In genomic region chr10:45285651-45286050, GRCm38 (mm10) we compare ENCODE assay signal across 30 mouse cellular contexts. TPM values are rescaled to one million over a fixed set of nuclear protein-coding genes. Genes with fewer than 3 reads are reported as not detected.
DNase-seq lines count a peak whose midpoint lies in the region; ATAC-seq lines count a peak whose summit lies in the region.
"Had no signal": no experiment of that assay in that cellular context is flagged by ENCODE, and none has a peak within 500 bp of the region (broad histone marks: within the 10 kb centered on the region; RNA-seq: fewer than 3 reads in every experiment).

No protein-coding gene starts in this region.

- H3K4me1 ChIP-seq in heart, embryonic 13.5 days: peaks cover 18% of the 10 kb centered on the region
- H3K4me1 ChIP-seq in forebrain, embryonic 14.5 days (ENCODE audit: control insufficient read depth, insufficient read depth, low read length): no peaks in the 10 kb centered on the region; the same call in 1 of the 2 replicates

- H3K4me3 ChIP-seq in heart, embryonic 13.5 days: peak overlapping the region; percentile 2; the same call in 1 of the 2 replicates
- no peak overlapping the region for H3K4me3 ChIP-seq in forebrain, embryonic 14.5 days (ENCODE audit: low read depth, low read length)
- H3K4me3 ChIP-seq: embryonic facial prominence, embryonic 10.5 days; embryonic facial prominence, embryonic 15.5 days; kidney, embryonic 15.5 days; limb, embryonic 13.5 days; megakaryocyte, embryonic 14.5 days; midbrain, embryonic 12.5 days; neural tube, embryonic 13.5 days had no signal

- H3K36me3 ChIP-seq in heart, embryonic 13.5 days: peaks cover 9% of the 10 kb centered on the region; the same call in 1 of the 2 replicates
- H3K36me3 ChIP-seq in forebrain, embryonic 14.5 days (ENCODE audit: control insufficient read depth, insufficient read depth, low read length): no peaks in the 10 kb centered on the region
- H3K36me3 ChIP-seq: embryonic facial prominence, embryonic 10.5 days; embryonic facial prominence, embryonic 15.5 days; kidney, embryonic 15.5 days; limb, embryonic 13.5 days; midbrain, embryonic 12.5 days; neural tube, embryonic 13.5 days had no signal

- peak overlapping the region; percentile 85 for H3K27ac ChIP-seq in heart, embryonic 13.5 days (replicated peaks)
- H3K27ac ChIP-seq in forebrain, embryonic 14.5 days (ENCODE audit: low read depth, low read length): no peak overlapping the region
- H3K27ac ChIP-seq: embryonic facial prominence, embryonic 10.5 days; embryonic facial prominence, embryonic 15.5 days; kidney, embryonic 15.5 days; limb, embryonic 13.5 days; midbrain, embryonic 12.5 days; neural tube, embryonic 13.5 days; stomach, postnatal 0 days had no signal

- ATAC-seq in heart, embryonic 13.5 days (ENCODE audit: extremely low read depth, insufficient number of reproducible peaks, low FRiP score, low TSS enrichment): no peak; the same call in 1 of the 2 replicates
- no peak for ATAC-seq in forebrain, embryonic 14.5 days
- ATAC-seq: activated CD4-positive, CD25-positive, alpha-beta regulatory T cell, adult 4 months; forebrain, embryonic 16.5 days; hindbrain, embryonic 16.5 days; lung, postnatal 0 days had no signal

- peak overlapping the region; percentile 41 for H3K4me2 ChIP-seq in heart, embryonic 13.5 days
- H3K4me2 ChIP-seq in forebrain, embryonic 14.5 days (ENCODE audit: low read length): no peak overlapping the region
- H3K4me2 ChIP-seq: embryonic facial prominence, embryonic 15.5 days; kidney, embryonic 15.5 days; limb, embryonic 13.5 days; liver, embryonic 11.5 days; midbrain, embryonic 12.5 days; neural tube, embryonic 13.5 days had no signal

- 0 out of 2 replicates have a peak overlapping the region, but pooled peaks have one; percentile 48 for H3K9ac ChIP-seq in heart, embryonic 13.5 days
- H3K9ac ChIP-seq in forebrain, embryonic 14.5 days (ENCODE audit: low read length): no peak overlapping the region
- H3K9ac ChIP-seq: embryonic facial prominence, embryonic 15.5 days; kidney, embryonic 15.5 days; limb, embryonic 13.5 days; midbrain, embryonic 12.5 days; neural tube, embryonic 13.5 days had no signal

- intact Hi-C loops in gastrocnemius, postnatal 14 days (cut with DNase I; ENCODE audit: low total_unique reads): no loop called here
- intact Hi-C loops in heart, postnatal 10 days (cut with DNase I): loop anchor here (5.0 kb wide), 1 partner anchor 53 kb away; no protein-coding TSS in a partner anchor

- peak; percentile 28 for DNase-seq in gastrocnemius, adult 18-20 months (ENCODE audit: low spot score)
- DNase-seq in gastrocnemius, postnatal 14 days: no peak
- DNase-seq in heart, adult 8-10 months (ENCODE audit: low spot score): peak; percentile 36
- peak; percentile 41 to 58 for DNase-seq in heart, postnatal 10 days
- DNase-seq in forebrain, embryonic 14.5 days (ENCODE audit: low spot score): no peak
- no peak for DNase-seq in urinary bladder, postnatal 25 days (ENCODE audit: low spot score)
- DNase-seq in thymus, postnatal 10 days (ENCODE audit: low spot score in 2 of 2): no peak
- DNase-seq: adrenal gland, adult 2 months; cerebellum, adult 8-10 months; cerebellum, postnatal 25 days; kidney, adult 18-20 months; kidney, postnatal 25 days; lung, postnatal 4 days; right cerebral cortex, postnatal 4 days; thymus, adult 18-20 months had no signal

- WGBS in heart, embryonic 13.5 days: 32% methylated on average over 5 of the region's 5 CpGs
- WGBS in forebrain, embryonic 14.5 days: 81% methylated on average over 5 of the region's 5 CpGs

- peaks cover 16% of the 10 kb centered on the region for H3K27me3 ChIP-seq in heart, embryonic 13.5 days (replicated peaks)
- peaks cover 20% of the 10 kb centered on the region for H3K27me3 ChIP-seq in forebrain, embryonic 14.5 days (replicated peaks; ENCODE audit: control insufficient read depth, insufficient read depth, low read length)
- H3K27me3 ChIP-seq: CH12.LX had no signal

- H3K9me3 ChIP-seq in heart, embryonic 13.5 days: no peaks in the 10 kb centered on the region
- H3K9me3 ChIP-seq in forebrain, embryonic 14.5 days (replicated peaks; ENCODE audit: control insufficient read depth, low read length): no peaks in the 10 kb centered on the region
- H3K9me3 ChIP-seq: embryonic facial prominence, embryonic 10.5 days; embryonic facial prominence, embryonic 15.5 days; kidney, embryonic 15.5 days; limb, embryonic 13.5 days; megakaryocyte, embryonic 14.5 days; midbrain, embryonic 12.5 days; neural tube, embryonic 13.5 days had no signal

RNA-seq across cellular contexts. Expression of gene Bves, which starts 49.9 kb away (rescaled TPM):
- 10 to 100 TPM; 34.5 to 37.2 TPM for total RNA-seq in gastrocnemius, adult 18-20 months (2021)
- total RNA-seq in gastrocnemius, postnatal 14 days (2021): 10 to 100 TPM; 35.0 to 37.2 TPM
- total RNA-seq in heart, adult 8-10 months (2022): 10 to 100 TPM; 29.5 to 34.0 (median 31.9) TPM
- polyA plus RNA-seq in heart, embryonic 13.5 days (2015; fragmentation: Nextera tagmentation; extraction: Ambion mirVana): 71.7 and 84.7 TPM in 2 replicates
- 10 to 100 TPM; 47.9 to 50.7 TPM for total RNA-seq in heart, postnatal 10 days (2021)
- polyA plus RNA-seq in forebrain, embryonic 14.5 days (2014; fragmentation: Nextera tagmentation; extraction: Ambion mirVana): 0.44 and 0.88 TPM in 2 replicates
- total RNA-seq: CH12.LX had no signal
- polyA plus RNA-seq: activated CD4-positive, CD25-positive, alpha-beta regulatory T cell, adult 4 months had no signal

Comparison
In these comparisons a context has a peak if more than half of its experiments do, and no peak if none do; other contexts are left out.
1. DNase-seq: peak in gastrocnemius, adult 18-20 months (single experiment), heart, adult 8-10 months (single experiment) and heart, postnatal 10 days (2 of 2); none in gastrocnemius, postnatal 14 days (single experiment), forebrain, embryonic 14.5 days (single experiment), urinary bladder, postnatal 25 days (single experiment) and thymus, postnatal 10 days (0 of 2).